Mouse (Mus musculus): Measurements from ENCODE around the gene Tubb1. TPM values are rescaled to one million over a fixed set of nuclear protein-coding genes. Genes with fewer than 3 reads are reported as not detected.

The Tubb1 gene
- total RNA-seq, 2 experiments from 2014 or later: not detected

- intact Hi-C loops (cut with DNase I): no loop called here
- no peak for DNase-seq
- H3K4me3 ChIP-seq: no peak overlapping the region
- no peak for TF ChIP-seq CTCF (IDR thresholded peaks at IDR 0.05)
- H3K27ac ChIP-seq: no peak overlapping the region
These were observed 28.3 kb downstream of the Tubb1 start for GRCm38 (mm10) chr2:174478746-174479145.

DNA sequence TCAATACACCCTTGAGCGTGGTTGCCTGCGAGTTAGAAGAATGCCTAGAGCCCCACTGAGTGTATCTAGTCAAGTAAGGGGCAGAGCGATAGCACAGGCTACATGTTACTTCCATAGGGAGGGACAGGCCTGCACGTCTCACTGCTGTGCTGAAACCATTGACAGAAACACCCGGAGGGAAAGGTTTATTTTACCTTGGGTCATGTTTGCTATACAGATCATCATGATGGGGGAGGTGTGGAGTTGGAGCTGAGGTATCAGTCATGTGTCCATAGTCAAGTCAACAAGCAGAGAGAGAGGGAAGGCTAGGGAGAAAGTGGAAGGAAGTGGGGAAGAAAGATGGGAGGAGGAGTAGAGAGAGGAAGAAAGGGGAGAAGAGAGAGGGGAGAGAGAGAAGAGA is 36.5 kb downstream of the Tubb1 start:
- H3K4me3 ChIP-seq: no peak overlapping the region
- TF ChIP-seq CTCF (IDR thresholded peaks at IDR 0.05): no peak
- intact Hi-C loops (cut with DNase I): no loop called here

GRCm38 (mm10) chr2:174492858-174493257 is 42.4 kb downstream of the Tubb1 start:
- no peak overlapping the region for H3K4me3 ChIP-seq
- H3K27ac ChIP-seq: no peak overlapping the region
- TF ChIP-seq CTCF (IDR thresholded peaks at IDR 0.05): peak; percentile 53
- no peak for DNase-seq
- intact Hi-C loops (cut with DNase I): loop anchor here (2.0 kb wide), 1 partner anchor 180 kb away; no protein-coding TSS in a partner anchor

More for the DNA sequence above, 36.5 kb downstream of the Tubb1 start:
- no peak overlapping the region for H3K27ac ChIP-seq
- DNase-seq: no peak

DNA sequence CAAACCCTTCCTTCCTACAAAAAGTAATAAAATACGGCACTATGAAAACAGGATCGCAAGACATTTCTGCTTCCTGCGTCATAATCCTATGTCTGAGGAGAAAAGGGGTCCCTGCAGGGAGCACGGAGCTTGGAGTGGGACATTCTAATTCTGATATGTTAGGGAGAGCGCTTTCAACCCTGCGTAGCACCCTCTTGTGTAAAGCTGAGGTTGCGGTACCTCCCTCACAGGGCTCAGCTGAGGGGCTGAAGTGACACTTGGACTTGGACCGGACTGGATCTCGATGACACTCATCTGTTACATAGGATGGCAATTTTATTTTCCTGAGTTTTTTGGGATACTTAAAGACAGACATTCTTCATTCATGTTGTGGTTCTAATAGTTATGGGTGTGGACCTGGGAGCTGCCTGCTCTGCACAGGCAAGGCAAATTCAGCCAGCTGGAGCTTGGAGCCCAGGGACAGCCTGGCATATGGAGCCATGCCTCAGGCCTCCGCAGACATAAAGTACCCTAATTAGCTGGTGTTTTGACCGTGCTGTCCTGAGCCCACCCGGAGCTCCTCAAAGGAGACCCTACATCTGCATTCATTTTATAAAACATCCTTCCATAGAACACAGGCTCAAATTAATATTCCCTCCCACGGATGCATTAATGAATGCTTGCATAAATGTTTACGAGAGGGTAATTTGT is 50.5 kb downstream of the Tubb1 start:
- DNase-seq: no peak
- intact Hi-C loops (cut with DNase I): no loop called here
- Histone ChIP-seq H3K4me3 (no peak overlapping the region), H3K27ac (no peak overlapping the region)
- TF ChIP-seq CTCF (IDR thresholded peaks at IDR 0.05): no peak

- DNase-seq: no peak
- Histone ChIP-seq H3K4me3 (no peak overlapping the region), H3K27ac (no peak overlapping the region)
- intact Hi-C loops (cut with DNase I): no loop called here
- TF ChIP-seq CTCF (IDR thresholded peaks at IDR 0.05): no peak
These were observed 51.0 kb downstream of the Tubb1 start for GRCm38 (mm10) chr2:174501517-174501916.

- DNase-seq: no peak
- intact Hi-C loops (cut with DNase I): no loop called here
- H3K27ac ChIP-seq: no peak overlapping the region
- no peak overlapping the region for H3K4me3 ChIP-seq
- TF ChIP-seq CTCF (IDR thresholded peaks at IDR 0.05): no peak
These were observed 51.8 kb downstream of the Tubb1 start for GRCm38 (mm10) chr2:174502321-174502720.

GRCm38 (mm10) chr2:174502831-174503460 is 52.5 kb downstream of the Tubb1 start:
- intact Hi-C loops (cut with DNase I): no loop called here
- no peak for DNase-seq
- no peak for TF ChIP-seq CTCF (IDR thresholded peaks at IDR 0.05)
- H3K4me3 ChIP-seq: no peak overlapping the region
- no peak overlapping the region for H3K27ac ChIP-seq

Other genes with a start within 250 kb of the Tubb1 start
- gene Gnas, start 166.4 kb upstream of the Tubb1 start, total RNA-seq (2021): 1,000 to 10,000 TPM; 1,330 to 1,331 TPM
- gene Gm20721, start 104.0 kb upstream of the Tubb1 start, total RNA-seq (2021): 1 to 10 TPM; 1.9 to 3.4 TPM
- 10 to 100 TPM; 18.2 to 23.2 TPM for gene Nelfcd, start 34.9 kb upstream of the Tubb1 start, total RNA-seq (2021)
- gene Ctsz, start 11.7 kb upstream of the Tubb1 start, total RNA-seq (2021): 10 to 100 TPM; 24.3 to 25.0 TPM
- 1,000 to 10,000 TPM; 1,018 to 1,329 TPM for gene Atp5e, start 13.4 kb downstream of the Tubb1 start, total RNA-seq (2021)
- gene Prelid3b, start 22.4 kb downstream of the Tubb1 start, total RNA-seq (2021): 10 to 100 TPM; 38.7 to 56.3 TPM
- not detected for gene Zfp831, start 192.8 kb downstream of the Tubb1 start, total RNA-seq (2021)

All from gastrocnemius, adult 2 months (tissue).